Mouse (Mus musculus) stomach, embryonic 15.5 days (tissue): ENCODE data around the gene Sec24d. TPM values are rescaled to one million over a fixed set of nuclear protein-coding genes. Genes with fewer than 3 reads are reported as not detected.
"Not testable (repeated sequence)": the region's sequence is repeated elsewhere in the genome, so short reads cannot be mapped to it uniquely, and the experiment has no call there.

Source experiments
- ATAC-seq: fragments of 200-750 bp; cut with Nextera tagmentation; 2 replicates; pipeline ENCODE4 v1.8.0; 2017; ENCODE audit warnings: low read depth, moderate number of reproducible peaks, moderate TSS enrichment; ENCODE audit not compliant: insufficient read depth, low FRiP score
- H3K27ac ChIP-seq: fragments of 300-500 bp; sonication (generic); 2 replicates; pipeline ENCODE4 v1.5.1; 2015; ENCODE audit warnings: mild to moderate bottlenecking, inconsistent platforms
- H3K27me3 ChIP-seq: fragments of 300-500 bp; sonication (generic); replicated peaks from 2 replicates; pipeline ENCODE4 v1.6.1; 2015; ENCODE audit warnings: inconsistent platforms
- H3K36me3 ChIP-seq: fragments of 300-500 bp; sonication (generic); 2 replicates; pipeline ENCODE4 v1.6.1; 2015; ENCODE audit warnings: inconsistent platforms
- H3K4me1 ChIP-seq: fragments of 300-500 bp; sonication (generic); 2 replicates; pipeline ENCODE4 v1.6.1; 2015; ENCODE audit warnings: inconsistent platforms
- H3K4me2 ChIP-seq: fragments of 300-500 bp; sonication (generic); 2 replicates; pipeline ENCODE4 v1.6.1; 2015; ENCODE audit warnings: mild to moderate bottlenecking, inconsistent platforms
- H3K4me3 ChIP-seq: fragments of 300-500 bp; sonication (generic); replicated peaks from 2 replicates; pipeline ENCODE4 v1.5.1; 2015; ENCODE audit warnings: inconsistent platforms
- H3K9ac ChIP-seq: fragments of 300-500 bp; sonication (generic); 2 replicates; pipeline ENCODE4 v1.6.1; 2015; ENCODE audit warnings: inconsistent platforms
- H3K9me3 ChIP-seq: fragments of 300-500 bp; sonication (generic); 2 replicates; pipeline ENCODE4 v1.6.1; 2016; ENCODE audit warnings: inconsistent platforms
- WGBS: fragments of 180-500 bp; shearing (Covaris S2); methylation state at CpG from one replicate; pipeline ENCODE4 v1.1.7; 2015; 5-methylcytosine and 5-hydroxymethylcytosine counted together
- polyA plus RNA-seq: library from polyadenylated mRNA; unstranded; fragments of >200 nt; fragmentation: Nextera tagmentation; extraction: Ambion mirVana; gene quantifications from 2 replicates; pipeline ENCODE4 v1.2.1, GENCODE M21; 2015

Gene Sec24d
- polyA plus RNA-seq, 1 experiment from 2014 or later, result 97.6 TPM

GRCm38 (mm10) chr3:123376562-123376961 is 109.3 kb downstream of the Sec24d start:
- Histone ChIP-seq H3K4me3 (no peak overlapping the region), H3K4me2 (no peak overlapping the region), H3K27me3 (no peaks in the 10 kb centered on the region), H3K9ac (no peak overlapping the region), H3K27ac (no peak overlapping the region), H3K4me1 (no peaks in the 10 kb centered on the region), H3K9me3 (no peaks in the 10 kb centered on the region), H3K36me3 (peaks cover 18% of the 10 kb centered on the region)
- 90% methylated on average over 3 of the region's 3 CpGs for WGBS
- ATAC-seq, result no peak

GRCm38 (mm10) chr3:123384435-123384834 is 117.2 kb downstream of the Sec24d start:
- Histone ChIP-seq H3K4me2 (peak overlapping the region; percentile 58), H3K4me1 (no peaks in the 10 kb centered on the region), H3K27ac (no peak overlapping the region), H3K4me3 (peak overlapping the region; percentile 72; the same call in 1 of the 2 replicates), H3K27me3 (no peaks in the 10 kb centered on the region), H3K9me3 (no peaks in the 10 kb centered on the region), H3K36me3 (peaks cover 6% of the 10 kb centered on the region; the same call in 1 of the 2 replicates), H3K9ac (0 out of 2 replicates have a peak overlapping the region, but pooled peaks have one; percentile 6)
- ATAC-seq, result no peak
- 88% methylated on average over 7 of the region's 7 CpGs for WGBS

GRCm38 (mm10) chr3:123385118-123385485 is 117.8 kb downstream of the Sec24d start:
- no peak for ATAC-seq
- H3K4me2 ChIP-seq, result peak overlapping the region; percentile 58
- H3K27me3 ChIP-seq, result no peaks in the 10 kb centered on the region
- peak overlapping the region; percentile 72 for H3K4me3 ChIP-seq
- no peaks in the 10 kb centered on the region for H3K4me1 ChIP-seq
- peak overlapping the region; percentile 95 for H3K27ac ChIP-seq
- 6% methylated on average over 6 of the region's 6 CpGs for WGBS
- H3K36me3 ChIP-seq, result peaks cover 6% of the 10 kb centered on the region; the same call in 1 of the 2 replicates
- no peaks in the 10 kb centered on the region for H3K9me3 ChIP-seq
- H3K9ac ChIP-seq, result peak overlapping the region; percentile 45; the same call in 1 of the 2 replicates

GRCm38 (mm10) chr3:123385486-123386156 is 118.4 kb downstream of the Sec24d start, which contains the start of gene Mettl14:
Mettl14 (minus strand) TSS chr3:123386108.
- Histone ChIP-seq H3K27ac (peak within 1 kb of the TSS; percentile 95), H3K9me3 (no peaks in the 10 kb centered on the region), H3K27me3 (no peaks in the 10 kb centered on the region), H3K4me2 (peak within 1 kb of the TSS; percentile 61), H3K4me1 (no peaks in the 10 kb centered on the region), H3K9ac (peak within 1 kb of the TSS; percentile 45; the same call in 1 of the 2 replicates), H3K4me3 (peak within 1 kb of the TSS; percentile 72), H3K36me3 (peaks cover 6% of the 10 kb centered on the region; the same call in 1 of the 2 replicates)
- ATAC-seq, result peak; percentile 98
- WGBS, result under 1% methylated on average over 41 of the region's 41 CpGs

- peak overlapping the region; percentile 95 for H3K27ac ChIP-seq
- ATAC-seq, result peak; percentile 61
- not testable (repeated sequence) for H3K9me3 ChIP-seq, H3K4me1 ChIP-seq, H3K36me3 ChIP-seq, H3K27me3 ChIP-seq
- H3K4me3 ChIP-seq, result peak overlapping the region; percentile 72
- WGBS, result 16% methylated on average over 12 of the region's 12 CpGs
- H3K4me2 ChIP-seq, result peak overlapping the region; percentile 61
- H3K9ac ChIP-seq, result peak overlapping the region; percentile 39; the same call in 1 of the 2 replicates
Measured at GRCm38 (mm10) chr3:123386157-123386780, 119.0 kb downstream of the Sec24d start.

GRCm38 (mm10) chr3:123391180-123391579 is 123.9 kb downstream of the Sec24d start:
- 69% methylated on average over 4 of the region's 4 CpGs for WGBS
- Histone ChIP-seq H3K4me1 (no peaks in the 10 kb centered on the region), H3K4me2 (no peak overlapping the region), H3K4me3 (no peak overlapping the region), H3K36me3 (no peaks in the 10 kb centered on the region), H3K9ac (no peak overlapping the region), H3K27me3 (no peaks in the 10 kb centered on the region), H3K27ac (no peak overlapping the region), H3K9me3 (no peaks in the 10 kb centered on the region)
- ATAC-seq, result no peak

GRCm38 (mm10) chr3:123395611-123396010 is 128.4 kb downstream of the Sec24d start:
- WGBS, result 78% methylated on average over 5 of the region's 5 CpGs
- Histone ChIP-seq H3K4me1 (no peaks in the 10 kb centered on the region), H3K4me2 (no peak overlapping the region), H3K9ac (no peak overlapping the region), H3K4me3 (no peak overlapping the region), H3K9me3 (no peaks in the 10 kb centered on the region), H3K27ac (no peak overlapping the region), H3K27me3 (no peaks in the 10 kb centered on the region), H3K36me3 (no peaks in the 10 kb centered on the region)
- no peak for ATAC-seq

- Histone ChIP-seq H3K27me3 (no peaks in the 10 kb centered on the region), H3K4me3 (no peak overlapping the region), H3K4me1 (no peaks in the 10 kb centered on the region), H3K36me3 (no peaks in the 10 kb centered on the region), H3K9ac (no peak overlapping the region), H3K9me3 (no peaks in the 10 kb centered on the region), H3K27ac (no peak overlapping the region), H3K4me2 (no peak overlapping the region)
- 71% methylated on average over 9 of the region's 9 CpGs for WGBS
- no peak for ATAC-seq
Measured at GRCm38 (mm10) chr3:123397562-123398481, 130.6 kb downstream of the Sec24d start.

GRCm38 (mm10) chr3:123404945-123405344 is 137.7 kb downstream of the Sec24d start:
- Histone ChIP-seq H3K36me3 (no peaks in the 10 kb centered on the region), H3K27ac (no peak overlapping the region), H3K4me1 (no peaks in the 10 kb centered on the region), H3K9ac (no peak overlapping the region), H3K4me3 (no peak overlapping the region), H3K27me3 (no peaks in the 10 kb centered on the region), H3K4me2 (no peak overlapping the region), H3K9me3 (no peaks in the 10 kb centered on the region)
- ATAC-seq, result no peak
- 67% methylated on average over 3 of the region's 3 CpGs for WGBS

- ATAC-seq, result no peak
- no peaks in the 10 kb centered on the region for H3K4me1 ChIP-seq
- no peak overlapping the region for H3K4me3 ChIP-seq
- 71% methylated on average over 6 of the region's 6 CpGs for WGBS
- H3K9me3 ChIP-seq, result no peaks in the 10 kb centered on the region
- no peak overlapping the region for H3K4me2 ChIP-seq
- H3K27ac ChIP-seq, result no peak overlapping the region
- no peaks in the 10 kb centered on the region for H3K36me3 ChIP-seq
- H3K9ac ChIP-seq, result no peak overlapping the region
- no peaks in the 10 kb centered on the region for H3K27me3 ChIP-seq
Measured at GRCm38 (mm10) chr3:123411821-123412578, 144.7 kb downstream of the Sec24d start.

- no peaks in the 10 kb centered on the region for H3K9me3 ChIP-seq
- no peaks in the 10 kb centered on the region for H3K4me1 ChIP-seq
- no peak overlapping the region for H3K4me3 ChIP-seq
- H3K36me3 ChIP-seq, result no peaks in the 10 kb centered on the region
- H3K27me3 ChIP-seq, result no peaks in the 10 kb centered on the region
- no peak overlapping the region for H3K27ac ChIP-seq
- no peak for ATAC-seq
- no peak overlapping the region for H3K4me2 ChIP-seq
- 78% methylated on average over 5 of the region's 5 CpGs for WGBS
- no peak overlapping the region for H3K9ac ChIP-seq
Measured at GRCm38 (mm10) chr3:123413173-123413572, 145.9 kb downstream of the Sec24d start.
